Mouse (Mus musculus): ENCODE measurements around the gene Gm49378. TPM values are rescaled to one million over a fixed set of nuclear protein-coding genes. Genes with fewer than 3 reads are reported as not detected.

Gene Gm49378
- total RNA-seq (2021): 1 to 10 TPM in 1 of 2 experiments, under 1 TPM in 1; 0.72 to 1.2 TPM
- long read RNA-seq, experiment 1: 0 reads
- long read RNA-seq, experiment 2: 0 reads

GRCm38 (mm10) chr14:55637795-55638194 is at the start of gene Gm49378:
Gene Gm49378 (minus strand): TSS chr14:55637895.
- DNase-seq: no peak

DNA sequence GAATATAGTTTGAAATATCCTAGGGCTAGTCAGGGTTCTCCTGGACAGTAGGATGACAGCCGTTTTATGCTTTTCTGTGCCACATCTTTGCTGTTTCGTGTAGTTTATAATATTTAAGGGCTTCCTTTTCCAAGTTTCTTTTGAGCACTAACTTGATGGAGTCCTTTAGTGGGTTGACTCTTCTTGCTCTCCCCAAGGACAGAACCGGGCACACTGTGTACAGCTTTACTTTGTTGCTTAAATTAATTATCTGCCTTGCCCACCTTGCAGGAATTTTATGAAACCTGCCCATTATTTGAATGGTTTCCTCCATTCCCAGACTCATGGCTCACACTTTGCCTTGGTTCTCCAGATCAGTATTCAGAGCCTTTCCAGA is 44.4 kb upstream of the Gm49378 start:
- no peak for DNase-seq

DNA sequence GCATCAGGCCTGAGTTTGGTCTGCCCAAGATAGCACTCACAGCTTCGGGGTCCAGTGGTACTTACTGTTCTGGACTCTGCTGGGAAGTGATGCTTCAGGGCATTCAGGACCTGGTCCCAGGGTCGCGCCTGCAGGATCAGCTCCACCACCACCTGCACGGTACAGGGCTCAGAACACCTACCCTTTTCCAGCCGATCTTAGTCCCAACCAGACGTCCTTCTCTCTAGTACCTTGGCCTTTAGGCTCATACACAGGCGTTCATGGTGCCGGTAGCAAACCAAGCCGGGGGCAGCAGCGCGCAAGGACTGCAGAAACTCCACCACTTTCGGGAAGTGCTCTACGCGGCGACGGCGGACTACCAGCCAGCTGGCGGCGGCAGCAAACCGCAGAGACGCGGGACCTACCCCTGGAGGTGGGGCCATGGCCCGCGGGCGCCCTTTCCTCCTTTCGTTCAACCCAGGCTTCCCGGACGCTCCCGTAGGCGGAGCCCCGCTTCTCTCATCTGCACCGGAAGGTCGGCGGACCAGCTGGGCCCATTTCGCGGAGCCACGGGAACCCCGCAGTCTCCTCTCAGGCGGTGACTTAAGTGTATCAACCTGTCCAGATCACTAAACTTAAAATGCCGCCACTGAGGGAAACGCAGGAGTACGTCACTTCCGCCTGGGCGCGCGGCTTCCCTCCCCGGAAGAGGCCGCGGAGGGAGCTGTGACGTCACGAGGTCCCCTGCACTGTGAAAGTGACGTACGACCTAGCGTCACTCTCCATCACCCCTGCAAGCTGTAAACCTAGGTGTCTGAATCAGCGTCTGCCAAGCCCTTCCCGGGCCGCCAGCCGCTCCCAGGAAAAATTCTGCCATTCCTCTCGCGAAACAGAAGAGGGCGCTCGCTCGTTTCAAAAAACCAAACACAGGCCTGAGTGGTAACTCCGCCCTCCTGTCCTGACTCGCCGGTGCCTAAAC is 43.7 kb upstream of the Gm49378 start, which contains the start of gene Tinf2:
Tinf2 (minus strand) TSS at position 661 of the 958 bp plus-strand sequence.
- peak; percentile 89 for DNase-seq

DNA sequence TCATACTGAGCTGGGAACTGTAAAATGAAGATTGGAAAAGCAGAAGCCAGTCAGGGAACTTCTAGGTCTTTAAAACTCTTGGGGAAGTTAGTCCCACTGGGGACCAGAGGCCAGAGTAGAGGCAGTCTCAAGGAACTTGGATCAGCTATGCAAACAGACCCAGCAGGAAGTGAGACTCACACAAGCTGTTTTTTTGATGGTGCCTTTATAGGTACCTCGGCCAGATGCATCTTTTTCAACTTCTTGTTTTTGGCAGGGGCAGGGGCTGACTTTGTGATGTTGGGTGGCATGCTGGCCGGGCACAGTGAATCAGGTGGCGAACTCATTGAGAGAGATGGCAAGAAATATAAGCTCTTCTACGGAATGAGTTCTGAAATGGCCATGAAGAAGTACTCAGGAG is 39.9 kb upstream of the Gm49378 start:
- no peak for DNase-seq

- no peak for DNase-seq
Observed at GRCm38 (mm10) chr14:55672741-55673060, 35.0 kb upstream of the Gm49378 start.

GRCm38 (mm10) chr14:55671833-55672740 is 34.4 kb upstream of the Gm49378 start, which contains the start of the genes Gmpr2 and Nedd8:
Gene Gmpr2 (plus strand): TSS chr14:55671941.
Gene Nedd8 (minus strand): TSS chr14:55672124.
- DNase-seq: peak; percentile 91

GRCm38 (mm10) chr14:55671486-55671832 is 33.8 kb upstream of the Gm49378 start:
- DNase-seq: no peak

GRCm38 (mm10) chr14:55660636-55661035 is 22.9 kb upstream of the Gm49378 start:
- DNase-seq: no peak

DNA sequence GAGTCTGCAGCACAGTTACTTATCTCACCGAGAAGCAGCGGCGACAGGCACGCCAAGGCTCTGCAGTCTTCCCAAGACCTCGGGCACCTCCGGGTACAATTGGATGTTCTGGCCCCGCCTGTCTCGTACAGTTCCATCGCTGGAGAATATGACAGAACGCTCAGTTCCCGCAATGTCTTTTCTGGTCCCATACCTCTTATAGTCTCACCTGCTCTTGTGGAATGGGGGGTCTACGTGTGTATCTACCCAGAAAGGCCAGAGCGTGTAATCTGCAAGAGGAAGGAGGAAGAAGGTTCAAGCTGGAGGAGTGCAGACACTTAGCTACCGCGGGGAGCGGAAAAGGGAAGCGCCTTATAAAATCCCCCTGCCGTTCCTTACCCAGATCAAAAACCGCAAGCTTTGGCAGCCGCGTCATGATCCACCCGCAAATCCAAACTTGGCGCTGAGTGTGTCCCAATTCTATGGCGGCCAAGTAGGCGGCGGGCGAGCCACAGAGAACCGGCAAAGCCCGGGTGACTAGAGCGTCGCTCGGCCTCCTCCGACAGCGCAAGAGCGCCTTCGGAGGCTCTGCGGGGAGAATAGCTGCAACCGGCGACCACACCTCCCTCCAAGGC is 22.4 kb upstream of the Gm49378 start, which contains the start of gene Mdp1:
Mdp1 (minus strand) TSS at position 549 of the 614 bp plus-strand sequence.
- peak; percentile 65 for DNase-seq

- DNase-seq: no peak
Observed at GRCm38 (mm10) chr14:55658011-55658410, 20.3 kb upstream of the Gm49378 start.

DNA sequence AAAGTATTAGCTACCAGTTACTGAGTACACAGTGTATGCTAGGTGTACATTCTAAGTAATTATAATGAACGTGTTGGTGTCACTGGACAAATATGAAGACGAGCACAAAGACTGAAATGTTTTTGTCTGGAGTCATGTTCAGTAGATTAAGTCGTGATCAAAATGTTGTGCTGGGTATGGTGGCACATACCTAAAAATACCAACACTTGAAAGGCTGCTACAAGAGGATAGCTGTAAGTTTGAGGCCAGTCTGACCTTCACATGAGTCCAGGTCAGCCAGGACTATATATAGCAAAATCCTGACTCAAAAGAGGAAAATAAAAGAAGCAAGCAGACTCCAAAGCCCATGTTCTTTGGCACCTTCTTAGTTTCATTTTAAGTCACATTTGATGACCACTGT is 19.2 kb upstream of the Gm49378 start:
- DNase-seq: no peak

DNA sequence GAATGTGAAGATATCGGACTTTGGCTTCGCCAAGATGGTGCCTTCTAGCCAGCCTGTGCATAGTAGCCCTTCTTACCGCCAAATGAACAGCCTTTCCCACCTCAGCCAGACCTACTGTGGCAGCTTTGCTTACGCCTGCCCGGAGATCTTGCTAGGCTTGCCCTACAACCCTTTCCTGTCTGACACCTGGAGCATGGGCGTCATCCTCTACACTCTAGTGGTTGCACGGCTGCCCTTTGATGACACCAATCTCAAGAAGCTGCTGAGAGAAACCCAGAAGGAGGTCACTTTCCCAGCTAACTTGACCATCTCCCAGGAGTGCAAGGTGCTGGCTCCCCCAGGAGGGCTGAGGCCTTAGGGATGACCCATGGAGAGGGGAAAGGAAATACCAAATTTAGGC is 13.8 kb upstream of the Gm49378 start:
- DNase-seq: no peak

GRCm38 (mm10) chr14:55649884-55650283 is 12.2 kb upstream of the Gm49378 start, which contains the start of gene Tssk4:
Gene Tssk4 (plus strand): TSS chr14:55650184.
- DNase-seq: no peak

DNA sequence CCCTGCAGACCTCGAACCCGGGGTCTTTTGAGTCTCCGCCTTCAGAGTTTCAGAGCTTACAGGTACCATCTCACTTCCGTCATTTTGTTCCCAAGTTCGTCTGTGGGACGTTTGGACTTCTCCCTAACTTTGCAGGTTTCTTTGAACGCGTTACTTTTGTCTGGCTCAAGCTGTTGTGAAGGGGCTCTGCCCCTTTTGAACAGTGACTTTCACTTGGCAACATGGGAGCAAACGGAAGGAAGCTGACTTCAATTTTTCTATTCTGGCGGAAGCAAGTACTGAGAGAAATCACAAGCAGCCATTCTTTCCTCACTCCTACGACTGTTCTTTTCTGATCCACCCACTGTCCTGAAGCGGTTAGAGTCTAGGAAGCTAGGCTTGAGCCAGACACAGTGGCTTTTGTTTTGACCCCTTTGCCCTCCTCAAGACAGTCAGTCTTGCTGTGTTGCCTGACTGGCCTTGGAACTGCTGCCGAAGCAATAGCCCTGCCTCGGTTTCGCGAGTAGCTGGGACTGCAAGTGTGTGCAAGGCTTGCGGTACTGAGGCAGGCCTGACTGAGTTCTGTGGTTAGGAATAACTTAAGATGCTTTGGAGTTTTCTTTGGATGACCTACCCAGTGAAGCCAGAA is 6.7 kb upstream of the Gm49378 start:
- no peak for DNase-seq

- peak; percentile 83 for DNase-seq
Observed at GRCm38 (mm10) chr14:55643060-55643907, 5.6 kb upstream of the Gm49378 start, which contains the start of gene Tm9sf1. Gene Tm9sf1 (minus strand): TSS chr14:55643806.

GRCm38 (mm10) chr14:55642679-55643059 is 5.0 kb upstream of the Gm49378 start:
- DNase-seq: no peak

GRCm38 (mm10) chr14:55641291-55641690 is 3.6 kb upstream of the Gm49378 start:
- no peak for DNase-seq

GRCm38 (mm10) chr14:55640816-55641215 is 3.1 kb upstream of the Gm49378 start:
- DNase-seq: no peak

GRCm38 (mm10) chr14:55635523-55636007 is 2.1 kb downstream of the Gm49378 start, which contains the start of gene Ipo4:
Gene Ipo4 (minus strand): TSS chr14:55635957.
- peak; percentile 87 for DNase-seq

- peak; percentile 37 for DNase-seq
Observed at GRCm38 (mm10) chr14:55634874-55635522, 2.7 kb downstream of the Gm49378 start.
